ENCODE assay signal across 9 mouse cellular contexts in the genomic region with DNA sequence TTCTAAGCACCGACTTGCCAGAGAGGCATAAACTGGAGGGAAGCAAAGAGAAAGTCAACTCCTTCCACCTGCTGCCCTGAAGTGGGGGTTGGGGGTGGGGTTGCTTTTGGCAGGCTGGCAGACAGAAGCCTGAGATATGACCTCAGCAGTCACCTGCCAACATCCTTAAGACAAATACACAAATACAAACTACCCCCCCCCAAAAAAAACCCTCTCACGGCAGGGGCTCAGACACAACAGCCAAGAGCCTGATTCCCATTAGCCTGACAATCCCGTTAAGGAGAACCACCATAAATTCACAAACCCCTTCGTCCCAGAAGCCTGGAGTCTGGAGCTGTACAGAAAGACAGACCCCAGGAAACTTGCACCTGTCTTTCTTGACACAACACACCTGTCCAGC. TPM values are rescaled to one million over a fixed set of nuclear protein-coding genes. Genes with fewer than 3 reads are reported as not detected.
DNase-seq lines count a peak whose midpoint lies in the region; ATAC-seq and TF ChIP-seq lines count a peak whose summit lies in the region.
"Had no signal": no experiment of that assay in that cellular context is flagged by ENCODE, and none has a peak within 500 bp of the region (broad histone marks: within the 10 kb centered on the region; RNA-seq: fewer than 3 reads in every experiment).

No protein-coding gene starts in this region.

- no peaks in the 10 kb centered on the region for H3K4me1 ChIP-seq in heart, adult 2 months (ENCODE audit: control insufficient read depth, insufficient read depth, low read length)
- H3K4me1 ChIP-seq in forebrain, embryonic 15.5 days, result peaks cover 34% of the 10 kb centered on the region
- peaks cover 32% of the 10 kb centered on the region for H3K4me1 ChIP-seq in limb, embryonic 15.5 days

- peak overlapping the region; percentile 88 for H3K27ac ChIP-seq in heart, adult 2 months
- H3K27ac ChIP-seq in forebrain, embryonic 15.5 days (replicated peaks), result 0 out of 2 replicates have a peak overlapping the region, but pooled peaks have one; percentile 89
- no peak overlapping the region for H3K27ac ChIP-seq in limb, embryonic 15.5 days

- ATAC-seq in forebrain, embryonic 15.5 days (replicated peaks), result no peak
- no peak for ATAC-seq in limb, embryonic 15.5 days (ENCODE audit: insufficient number of reproducible peaks, low FRiP score, low TSS enrichment, low read depth)

- no peaks in the 10 kb centered on the region for H3K36me3 ChIP-seq in heart, adult 2 months (ENCODE audit: control insufficient read depth, insufficient read depth, low read length)
- H3K36me3 ChIP-seq in forebrain, embryonic 15.5 days, result no peaks in the 10 kb centered on the region
- H3K36me3 ChIP-seq in limb, embryonic 15.5 days, result no peaks in the 10 kb centered on the region

- 10% methylated on average over 4 of the region's 4 CpGs for WGBS in heart, adult 2 months
- WGBS in forebrain, embryonic 15.5 days, result 4% methylated on average over 4 of the region's 4 CpGs
- under 1% methylated on average over 4 of the region's 4 CpGs for WGBS in limb, embryonic 15.5 days

- no peaks in the 10 kb centered on the region for H3K79me2 ChIP-seq in heart, adult 2 months (replicated peaks; ENCODE audit: control insufficient read depth, insufficient read depth, low read length)

- no peak for TF ChIP-seq EP300 in heart, adult 2 months (IDR thresholded peaks at IDR 0.05; ENCODE audit: insufficient read depth, low read depth, low read length)

- no peaks in the 10 kb centered on the region for H3K9me3 ChIP-seq in forebrain, embryonic 15.5 days
- no peaks in the 10 kb centered on the region for H3K9me3 ChIP-seq in limb, embryonic 15.5 days
- H3K9me3 ChIP-seq: megakaryocyte, embryonic 14.5 days had no signal

- no peak for TF ChIP-seq POLR2A in heart, adult 2 months (IDR thresholded peaks at IDR 0.05; ENCODE audit: insufficient read depth, low read depth, low read length)

- H3K9ac ChIP-seq in heart, adult 2 months (ENCODE audit: low read depth, low read length), result peak overlapping the region; percentile 78
- 0 out of 2 replicates have a peak overlapping the region, but pooled peaks have one; percentile 47 for H3K9ac ChIP-seq in forebrain, embryonic 15.5 days (replicated peaks)
- H3K9ac ChIP-seq in limb, embryonic 15.5 days, result no peak overlapping the region

- TF ChIP-seq CTCF in heart, adult 2 months (IDR thresholded peaks at IDR 0.05), result no peak

- H3K27me3 ChIP-seq in heart, adult 2 months (ENCODE audit: control insufficient read depth, insufficient read depth, low read length), result peaks cover 4% of the 10 kb centered on the region; the same call in 1 of the 2 replicates
- H3K27me3 ChIP-seq in forebrain, embryonic 15.5 days, result peaks cover 12% of the 10 kb centered on the region; the same call in 1 of the 2 replicates
- peaks cover 63% of the 10 kb centered on the region for H3K27me3 ChIP-seq in limb, embryonic 15.5 days

- intact Hi-C loops in heart, adult 2 months (cut with DNase I), result loop anchor here (5.0 kb wide), 1 partner anchor 41 kb away; no protein-coding TSS in a partner anchor

- peak overlapping the region; percentile 76 for H3K4me3 ChIP-seq in heart, adult 2 months
- peak overlapping the region; percentile 72 for H3K4me3 ChIP-seq in forebrain, embryonic 15.5 days
- H3K4me3 ChIP-seq in limb, embryonic 15.5 days, result peak overlapping the region; percentile 64; the same call in 1 of the 2 replicates

- peak overlapping the region; percentile 85 for H3K4me2 ChIP-seq in forebrain, embryonic 15.5 days (replicated peaks)
- H3K4me2 ChIP-seq in limb, embryonic 15.5 days, result peak overlapping the region; percentile 95; the same call in 1 of the 2 replicates

- DNase-seq in heart, adult 2 months, result peak; percentile 24 to 25
- DNase-seq in heart, adult 8-10 months (ENCODE audit: low spot score), result no peak
- DNase-seq in adrenal gland, postnatal 14 days, result peak; percentile 32
- no peak for DNase-seq in thymus, postnatal 14 days
- no peak for DNase-seq in layer of hippocampus, adult 11-12 months (ENCODE audit: low spot score)
- DNase-seq in thymus, postnatal 4 days, result no peak

RNA-seq across cellular contexts. Expression of gene Prox1, which starts 2.4 kb away (rescaled TPM):
- 10 to 100 TPM; 46.2 to 57.3 TPM for total RNA-seq in heart, adult 2 months (2021)
- polyA plus RNA-seq in heart, adult 2 months (2012; rRNA removed), result 12.1 and 21.7 TPM in 2 replicates
- 10 to 100 TPM; 42.2 to 58.7 (median 51.7) TPM for total RNA-seq in heart, adult 8-10 months (2022)
- total RNA-seq in adrenal gland, postnatal 14 days (2021), result 29.3 and 34.5 TPM in 2 replicates
- polyA plus RNA-seq in forebrain, embryonic 15.5 days (2015; fragmentation: Nextera tagmentation; extraction: Ambion mirVana), result 10.1 and 13.1 TPM in 2 replicates
- polyA plus RNA-seq in limb, embryonic 15.5 days (2015; fragmentation: Nextera tagmentation; extraction: Ambion mirVana), result 2.1 and 2.6 TPM in 2 replicates

Comparison
In these comparisons a context has a peak if more than half of its experiments do, and no peak if none do; other contexts are left out.
1. DNase-seq: peak in heart, adult 2 months (2 of 2) and adrenal gland, postnatal 14 days (single experiment); none in heart, adult 8-10 months (single experiment), thymus, postnatal 14 days (single experiment), layer of hippocampus, adult 11-12 months (single experiment) and thymus, postnatal 4 days (single experiment).
2. Peak in every context shown above with its lines, with median percentiles within 50 percentile points of each other: H3K4me3 ChIP-seq.